Mouse (Mus musculus) neural tube, embryonic 15.5 days (tissue): ENCODE measurements around the gene Peak1. TPM values are rescaled to one million over a fixed set of nuclear protein-coding genes. Genes with fewer than 3 reads are reported as not detected.
"Not testable (repeated sequence)": the region's sequence is repeated elsewhere in the genome, so short reads cannot be mapped to it uniquely, and the experiment has no call there.

Experiments used
- ATAC-seq: fragments of 200-750 bp; cut with Nextera tagmentation; 2 replicates; pipeline ENCODE4 v1.8.0; 2017; ENCODE audit warnings: mild to moderate bottlenecking, moderate TSS enrichment, moderate library complexity; ENCODE audit not compliant: low FRiP score
- H3K27ac ChIP-seq: fragments of 300-500 bp; sonication (generic); replicated peaks from 2 replicates; pipeline ENCODE4 v1.5.1; 2015; ENCODE audit warnings: mild to moderate bottlenecking, inconsistent platforms
- H3K27me3 ChIP-seq: fragments of 300-500 bp; sonication (generic); replicated peaks from 2 replicates; pipeline ENCODE4 v1.6.1; 2015; ENCODE audit warnings: inconsistent platforms
- H3K36me3 ChIP-seq: fragments of 300-500 bp; sonication (generic); 2 replicates; pipeline ENCODE4 v1.6.1; 2015; ENCODE audit warnings: inconsistent platforms
- H3K4me1 ChIP-seq: fragments of 300-500 bp; sonication (generic); 2 replicates; pipeline ENCODE4 v1.6.1; 2015; ENCODE audit warnings: inconsistent platforms
- H3K4me2 ChIP-seq: fragments of 300-500 bp; sonication (generic); 2 replicates; pipeline ENCODE4 v1.6.1; 2015; ENCODE audit warnings: inconsistent platforms, mild to moderate bottlenecking, moderate library complexity
- H3K4me3 ChIP-seq: fragments of 300-500 bp; sonication (generic); replicated peaks from 2 replicates; pipeline ENCODE4 v1.5.1; 2015; ENCODE audit warnings: mild to moderate bottlenecking, inconsistent platforms
- H3K9ac ChIP-seq: fragments of 300-500 bp; sonication (generic); replicated peaks from 2 replicates; pipeline ENCODE4 v1.6.1; 2015; ENCODE audit warnings: mild to moderate bottlenecking, inconsistent platforms
- H3K9me3 ChIP-seq: fragments of 300-500 bp; sonication (generic); replicated peaks from 2 replicates; pipeline ENCODE4 v1.6.1; 2016; ENCODE audit warnings: inconsistent platforms
- WGBS: fragments of 180-500 bp; shearing (Covaris S2); methylation state at CpG from one replicate; pipeline ENCODE4 v1.1.7; 2015; ENCODE audit warnings: mixed read lengths; 5-methylcytosine and 5-hydroxymethylcytosine counted together
- polyA plus RNA-seq: library from polyadenylated mRNA; unstranded; fragments of >200 nt; fragmentation: Nextera tagmentation; extraction: Ambion mirVana; gene quantifications from 2 replicates; pipeline ENCODE4 v1.2.1, GENCODE M21; 2015

Gene Peak1
- polyA plus RNA-seq, 1 experiment from 2014 or later = 6.5 TPM

DNA sequence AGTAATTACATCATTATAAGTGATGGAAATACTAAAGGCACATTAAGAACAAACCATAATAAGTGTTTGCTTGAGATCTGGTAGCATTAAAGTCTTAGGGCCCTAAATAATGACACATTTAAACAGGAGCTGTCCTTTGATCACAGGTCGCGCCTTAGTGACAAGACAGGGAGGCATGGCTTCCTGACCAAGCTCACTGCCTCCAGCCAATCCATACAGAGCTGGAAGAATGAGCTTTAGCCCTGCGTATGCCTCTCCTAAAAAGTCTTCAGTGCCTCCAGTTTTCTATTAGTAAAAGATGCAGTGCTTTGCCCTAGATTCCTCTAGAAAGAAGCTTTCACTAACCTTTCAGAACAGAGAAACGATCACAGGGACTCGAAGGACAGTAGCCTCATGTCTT is 182.6 kb downstream of the Peak1 start:
- H3K27me3 ChIP-seq = no peaks in the 10 kb centered on the region
- H3K9ac ChIP-seq = no peak overlapping the region
- H3K4me1 ChIP-seq = no peaks in the 10 kb centered on the region
- H3K36me3 ChIP-seq = no peaks in the 10 kb centered on the region
- no peak overlapping the region for H3K27ac ChIP-seq
- H3K9me3 ChIP-seq = no peaks in the 10 kb centered on the region
- no peak for ATAC-seq
- H3K4me2 ChIP-seq = no peak overlapping the region
- 86% methylated on average over 5 of the region's 5 CpGs for WGBS
- H3K4me3 ChIP-seq = no peak overlapping the region

DNA sequence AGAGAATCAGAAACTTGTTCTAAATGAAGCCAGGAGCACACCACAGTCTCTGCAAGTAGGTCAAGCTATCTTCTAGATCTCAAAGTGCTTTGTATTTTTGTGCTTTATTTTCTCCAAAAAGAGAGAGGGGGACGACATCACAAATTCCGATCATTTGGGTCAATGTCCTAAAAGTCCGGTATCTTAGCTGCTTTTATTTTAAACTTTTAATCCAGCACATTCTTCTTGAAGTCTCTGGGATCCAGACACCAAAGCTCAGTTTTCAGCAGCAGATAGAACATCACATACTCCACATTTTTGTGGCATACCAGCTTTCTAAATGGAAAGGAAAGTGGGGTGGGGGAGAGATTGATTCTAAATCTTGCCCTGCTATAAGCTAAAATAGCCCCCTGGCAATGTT is 183.3 kb downstream of the Peak1 start:
- 93% methylated on average over 3 of the region's 3 CpGs for WGBS
- Histone ChIP-seq H3K36me3 (no peaks in the 10 kb centered on the region), H3K9me3 (no peaks in the 10 kb centered on the region), H3K27me3 (no peaks in the 10 kb centered on the region), H3K4me2 (no peak overlapping the region), H3K27ac (no peak overlapping the region), H3K4me1 (no peaks in the 10 kb centered on the region), H3K9ac (no peak overlapping the region), H3K4me3 (no peak overlapping the region)
- no peak for ATAC-seq

- no peak for ATAC-seq
- Histone ChIP-seq H3K4me2 (no peak overlapping the region), H3K4me3 (no peak overlapping the region), H3K27me3 (no peaks in the 10 kb centered on the region), H3K9ac (no peak overlapping the region), H3K9me3 (no peaks in the 10 kb centered on the region), H3K36me3 (no peaks in the 10 kb centered on the region), H3K27ac (no peak overlapping the region), H3K4me1 (no peaks in the 10 kb centered on the region)
- WGBS = 79% methylated on average over 2 of the region's 2 CpGs
These were observed 184.6 kb downstream of the Peak1 start for GRCm38 (mm10) chr9:56233316-56233715.

DNA sequence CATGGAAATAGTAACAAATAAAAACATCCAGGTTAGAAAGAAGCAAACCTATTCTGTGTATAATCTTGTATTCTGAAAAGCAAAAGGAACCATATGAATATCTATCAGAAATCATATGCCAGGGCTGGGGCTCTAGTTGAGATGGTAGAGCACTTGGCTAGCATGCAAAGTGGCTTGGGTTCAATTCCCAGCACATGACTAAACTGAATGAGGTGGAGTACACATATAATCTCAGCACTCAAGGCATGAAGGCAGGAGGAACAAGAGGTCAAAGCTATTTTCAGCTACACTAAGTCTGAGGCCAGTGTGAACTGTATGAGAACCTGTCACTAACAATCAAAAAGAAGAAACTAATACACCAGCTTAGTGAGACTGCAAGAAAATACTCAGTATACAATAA is 187.0 kb downstream of the Peak1 start:
- H3K9me3 ChIP-seq = no peaks in the 10 kb centered on the region
- no peaks in the 10 kb centered on the region for H3K27me3 ChIP-seq
- no peak for ATAC-seq
- no peak overlapping the region for H3K9ac ChIP-seq
- no peaks in the 10 kb centered on the region for H3K4me1 ChIP-seq
- no peak overlapping the region for H3K4me3 ChIP-seq
- H3K36me3 ChIP-seq = peaks cover 4% of the 10 kb centered on the region
- H3K4me2 ChIP-seq = no peak overlapping the region
- H3K27ac ChIP-seq = no peak overlapping the region

GRCm38 (mm10) chr9:56227626-56228025 is 190.2 kb downstream of the Peak1 start:
- Histone ChIP-seq H3K27me3 (no peaks in the 10 kb centered on the region), H3K9ac (no peak overlapping the region), H3K36me3 (peaks cover 4% of the 10 kb centered on the region), H3K27ac (no peak overlapping the region), H3K9me3 (no peaks in the 10 kb centered on the region), H3K4me2 (no peak overlapping the region), H3K4me1 (no peaks in the 10 kb centered on the region), H3K4me3 (no peak overlapping the region)
- ATAC-seq = no peak
- WGBS = 93% methylated on average over 7 of the region's 7 CpGs

GRCm38 (mm10) chr9:56223429-56224051 is 194.3 kb downstream of the Peak1 start:
- 28% methylated on average over 45 of the region's 45 CpGs for WGBS

DNA sequence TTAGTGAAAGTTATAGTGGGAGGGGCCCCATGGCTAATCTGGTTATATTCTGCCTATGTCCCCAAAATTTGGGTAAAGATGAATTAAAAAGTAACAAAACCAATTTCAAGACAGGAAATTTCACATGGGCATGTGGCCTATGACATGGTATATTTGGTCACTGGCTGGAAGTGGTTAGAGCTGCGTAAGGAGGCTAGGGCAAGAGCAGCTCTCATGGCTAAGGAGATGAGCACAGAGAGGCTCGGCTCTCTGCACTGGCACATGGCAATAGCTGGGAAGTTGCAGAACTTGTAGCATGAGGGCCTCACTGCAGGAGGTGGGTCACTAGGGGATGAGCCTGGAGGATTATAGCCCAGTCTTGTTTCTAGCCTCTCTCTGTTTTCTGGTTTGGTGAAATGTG is 199.0 kb downstream of the Peak1 start:
- WGBS = 88% methylated on average over 2 of the region's 2 CpGs
- Histone ChIP-seq H3K9ac (no peak overlapping the region), H3K36me3 (no peaks in the 10 kb centered on the region), H3K4me3 (no peak overlapping the region), H3K27ac (no peak overlapping the region), H3K9me3 (no peaks in the 10 kb centered on the region), H3K4me1 (peaks cover 7% of the 10 kb centered on the region), H3K27me3 (no peaks in the 10 kb centered on the region), H3K4me2 (no peak overlapping the region)
- ATAC-seq = no peak

More at GRCm38 (mm10) chr9:56223429-56224051, 194.3 kb downstream of the Peak1 start:
- not testable (repeated sequence) for H3K36me3 ChIP-seq, H3K4me1 ChIP-seq, H3K27ac ChIP-seq, H3K9ac ChIP-seq, H3K27me3 ChIP-seq, H3K9me3 ChIP-seq
- ATAC-seq = peak; percentile 99
- H3K4me3 ChIP-seq = peak overlapping the region; percentile 17; the same call in 1 of the 2 replicates
- peak overlapping the region; percentile 43 for H3K4me2 ChIP-seq

DNA sequence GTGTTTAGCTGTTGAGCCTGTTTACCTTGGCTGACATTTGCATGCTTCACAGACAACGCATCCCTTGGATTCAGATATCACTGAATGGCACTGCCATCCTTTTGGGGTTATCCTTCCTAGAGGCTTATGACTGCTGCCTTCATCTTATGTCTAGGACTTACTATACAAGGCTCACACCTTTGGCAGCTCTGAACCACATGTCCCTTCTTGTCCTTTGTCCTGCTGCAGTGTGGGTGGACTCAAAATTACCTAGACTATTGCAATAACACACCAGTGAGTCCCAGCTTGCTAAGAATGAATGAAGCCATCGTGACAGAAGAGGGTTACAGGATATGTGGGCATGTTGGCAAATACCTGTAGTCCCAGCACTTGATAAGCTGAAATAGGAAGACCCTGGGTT is 199.8 kb downstream of the Peak1 start:
- H3K4me1 ChIP-seq = peaks cover 12% of the 10 kb centered on the region

GRCm38 (mm10) chr9:56217386-56217785 is 200.5 kb downstream of the Peak1 start:
- Histone ChIP-seq H3K4me1 (peaks cover 12% of the 10 kb centered on the region), H3K9me3 (no peaks in the 10 kb centered on the region), H3K9ac (no peak overlapping the region), H3K4me2 (no peak overlapping the region), H3K27me3 (no peaks in the 10 kb centered on the region), H3K4me3 (no peak overlapping the region), H3K36me3 (no peaks in the 10 kb centered on the region), H3K27ac (no peak overlapping the region)
- ATAC-seq = no peak
- WGBS = 86% methylated on average over 1 of the region's 1 CpGs

More for the DNA sequence above, 199.8 kb downstream of the Peak1 start:
- no peaks in the 10 kb centered on the region for H3K27me3 ChIP-seq
- H3K9ac ChIP-seq = no peak overlapping the region
- no peak overlapping the region for H3K4me2 ChIP-seq
- no peak overlapping the region for H3K4me3 ChIP-seq
- WGBS = 95% methylated on average over 2 of the region's 2 CpGs
- no peaks in the 10 kb centered on the region for H3K36me3 ChIP-seq
- no peaks in the 10 kb centered on the region for H3K9me3 ChIP-seq
- H3K27ac ChIP-seq = no peak overlapping the region
- no peak for ATAC-seq

- H3K9ac ChIP-seq = 0 out of 2 replicates have a peak overlapping the region, but pooled peaks have one; percentile 9
- WGBS = 14% methylated on average over 11 of the region's 11 CpGs
- H3K4me2 ChIP-seq = peak overlapping the region; percentile 53
- 0 out of 2 replicates have a peak overlapping the region, but pooled peaks have one; percentile 43 for H3K27ac ChIP-seq
- ATAC-seq = peak; percentile 73; the same call in 1 of the 2 replicates
- H3K27me3 ChIP-seq = no peaks in the 10 kb centered on the region
- H3K4me3 ChIP-seq = peak overlapping the region; percentile 21; the same call in 1 of the 2 replicates
- no peaks in the 10 kb centered on the region for H3K36me3 ChIP-seq
- H3K9me3 ChIP-seq = no peaks in the 10 kb centered on the region
- H3K4me1 ChIP-seq = peaks cover 12% of the 10 kb centered on the region
These were observed 204.2 kb downstream of the Peak1 start for GRCm38 (mm10) chr9:56213451-56214291.

- H3K36me3 ChIP-seq = peaks cover 11% of the 10 kb centered on the region
- ATAC-seq = no peak
- no peaks in the 10 kb centered on the region for H3K27me3 ChIP-seq
- H3K27ac ChIP-seq = no peak overlapping the region
- H3K4me2 ChIP-seq = no peak overlapping the region
- H3K4me3 ChIP-seq = no peak overlapping the region
- H3K4me1 ChIP-seq = peaks cover 4% of the 10 kb centered on the region
- H3K9ac ChIP-seq = no peak overlapping the region
- 82% methylated on average over 8 of the region's 8 CpGs for WGBS
- no peaks in the 10 kb centered on the region for H3K9me3 ChIP-seq
These were observed 209.1 kb downstream of the Peak1 start for GRCm38 (mm10) chr9:56208817-56209216.

DNA sequence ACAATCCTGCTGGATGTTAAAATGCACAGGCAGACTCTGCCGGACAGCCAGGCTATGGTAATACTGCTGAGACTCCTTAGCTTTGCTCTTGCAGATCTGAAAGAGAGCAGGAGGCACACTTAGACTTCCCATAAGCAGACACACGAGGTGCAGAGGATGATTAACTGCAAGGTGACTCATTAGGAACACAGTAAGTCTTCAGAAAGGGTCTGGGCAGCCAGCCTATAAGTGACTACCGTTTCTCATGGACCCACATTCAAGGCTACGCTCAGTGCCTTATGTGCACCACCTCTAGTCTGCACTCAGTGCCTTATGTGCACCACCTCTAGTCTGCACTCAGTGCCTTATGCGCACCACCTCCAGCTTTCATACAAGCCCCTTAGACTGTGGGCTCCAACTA is 210.4 kb downstream of the Peak1 start:
- no peak for ATAC-seq
- Histone ChIP-seq H3K4me1 (no peaks in the 10 kb centered on the region), H3K36me3 (peaks cover 11% of the 10 kb centered on the region), H3K9me3 (no peaks in the 10 kb centered on the region), H3K27ac (no peak overlapping the region), H3K4me3 (no peak overlapping the region), H3K4me2 (no peak overlapping the region), H3K9ac (no peak overlapping the region), H3K27me3 (no peaks in the 10 kb centered on the region)
- WGBS = 85% methylated on average over 5 of the region's 5 CpGs
